Mouse (Mus musculus): ENCODE measurements at regions not wholly inside any gene's neighbourhood (a gene's known extent, or its start where the extent isn't known, plus 50 kb on each side); places are given as distances from the start of the nearest gene placed in this dataset.
A peak's percentile ranks its signal among the peaks of the same experiment; 100 is the strongest.

DNA sequence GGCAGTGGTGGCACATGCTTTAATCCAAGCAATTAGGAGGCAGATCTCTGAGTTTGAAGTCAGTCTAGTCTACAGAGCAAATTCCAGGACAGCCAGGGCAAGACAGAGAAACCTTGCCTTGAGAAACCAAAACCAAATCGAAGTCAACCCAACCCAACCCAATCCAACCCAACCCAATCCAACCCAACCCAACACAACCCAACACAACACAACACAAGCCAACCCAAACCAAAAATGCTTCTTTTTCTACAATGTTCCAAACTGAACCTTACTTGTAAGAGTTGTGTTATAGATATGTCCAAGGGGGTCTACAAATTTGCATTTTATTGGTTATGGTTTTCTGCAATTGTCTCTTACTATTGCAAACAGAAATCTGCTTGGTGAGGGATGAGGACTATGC, 52.8 kb upstream of the Chodl start:
- no peak overlapping the region for H3K9ac ChIP-seq (ENCODE audit: low read length)
- H3K4me2 ChIP-seq (ENCODE audit: low read depth, severe bottlenecking) = no peak overlapping the region
- H3K27ac ChIP-seq (replicated peaks; ENCODE audit: low read depth, low read length) = no peak overlapping the region
- no peaks in the 10 kb centered on the region for H3K4me1 ChIP-seq (ENCODE audit: control insufficient read depth, insufficient read depth, low read length)
- no peaks in the 10 kb centered on the region for H3K36me3 ChIP-seq (ENCODE audit: control insufficient read depth, insufficient read depth, low read length)
- H3K4me3 ChIP-seq (ENCODE audit: low read depth, low read length) = no peak overlapping the region
- 77% methylated on average over 1 of the region's 1 CpGs for WGBS
- DNase-seq (ENCODE audit: low spot score) (no peak), ATAC-seq (ENCODE audit: insufficient number of reproducible peaks, low FRiP score, low TSS enrichment, low read depth) (no peak)
- no peaks in the 10 kb centered on the region for H3K27me3 ChIP-seq (ENCODE audit: control insufficient read depth, insufficient read depth, low read length)
- H3K9me3 ChIP-seq (ENCODE audit: control insufficient read depth, low read length) = no peaks in the 10 kb centered on the region

DNA sequence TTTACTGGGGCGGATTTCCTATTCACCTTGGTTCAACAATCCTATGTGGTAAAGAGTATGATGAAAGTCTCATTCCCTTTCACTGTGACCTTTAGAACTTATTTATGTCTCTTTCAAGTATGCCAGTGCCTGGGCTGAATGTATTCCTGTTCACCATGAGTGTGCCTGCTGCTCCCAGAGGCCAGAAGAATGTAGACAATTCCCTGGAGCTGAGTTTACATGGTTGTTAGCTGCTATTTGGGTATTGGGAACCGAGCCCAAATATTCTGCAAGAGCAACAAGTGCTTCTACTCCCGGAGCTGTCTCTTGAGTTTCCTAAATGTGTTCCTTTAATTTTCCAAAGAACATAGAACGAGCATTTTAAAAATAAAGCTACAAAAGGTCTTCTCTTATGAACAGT, 71.7 kb upstream of the Chodl start:
- Histone ChIP-seq H3K4me2 (ENCODE audit: low read depth, severe bottlenecking) (no peak overlapping the region), H3K9ac (ENCODE audit: low read length) (no peak overlapping the region), H3K27me3 (ENCODE audit: control insufficient read depth, insufficient read depth, low read length) (no peaks in the 10 kb centered on the region), H3K9me3 (ENCODE audit: control insufficient read depth, low read length) (no peaks in the 10 kb centered on the region), H3K36me3 (ENCODE audit: control insufficient read depth, insufficient read depth, low read length) (no peaks in the 10 kb centered on the region), H3K4me3 (ENCODE audit: low read depth, low read length) (no peak overlapping the region), H3K27ac (replicated peaks; ENCODE audit: low read depth, low read length) (no peak overlapping the region), H3K4me1 (ENCODE audit: control insufficient read depth, insufficient read depth, low read length) (no peaks in the 10 kb centered on the region)
- DNase-seq (ENCODE audit: low spot score) (no peak), ATAC-seq (ENCODE audit: insufficient number of reproducible peaks, low FRiP score, low TSS enrichment, low read depth) (no peak)
- 86% methylated on average over 4 of the region's 4 CpGs for WGBS

DNA sequence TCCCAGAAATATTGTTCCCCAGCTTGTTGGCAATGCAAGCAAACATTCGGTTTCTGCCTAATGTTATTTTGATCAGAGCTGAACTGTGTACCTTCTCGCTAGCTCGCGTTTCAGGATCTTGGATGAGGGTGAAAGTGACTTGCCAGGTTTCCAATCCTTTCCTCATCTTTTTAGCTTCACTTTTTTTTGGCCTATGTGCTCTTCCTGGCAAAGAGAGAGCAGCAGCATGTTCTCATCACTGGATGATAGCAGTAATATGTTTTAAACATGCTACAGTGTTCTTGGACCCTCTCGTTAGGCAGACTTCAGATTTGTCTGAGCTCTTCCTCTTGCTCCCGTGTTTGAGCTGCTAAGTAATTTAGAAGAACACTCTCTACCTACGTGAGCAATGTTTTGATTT, 99.8 kb upstream of the Chodl start:
- Histone ChIP-seq H3K9ac (ENCODE audit: low read length) (no peak overlapping the region), H3K4me3 (ENCODE audit: low read depth, low read length) (no peak overlapping the region), H3K27ac (replicated peaks; ENCODE audit: low read depth, low read length) (no peak overlapping the region), H3K36me3 (ENCODE audit: control insufficient read depth, insufficient read depth, low read length) (no peaks in the 10 kb centered on the region), H3K9me3 (ENCODE audit: control insufficient read depth, low read length) (no peaks in the 10 kb centered on the region), H3K4me2 (ENCODE audit: low read depth, severe bottlenecking) (no peak overlapping the region), H3K27me3 (ENCODE audit: control insufficient read depth, insufficient read depth, low read length) (no peaks in the 10 kb centered on the region), H3K4me1 (ENCODE audit: control insufficient read depth, insufficient read depth, low read length) (no peaks in the 10 kb centered on the region)
- no peak for DNase-seq (ENCODE audit: low spot score)
- 81% methylated on average over 7 of the region's 7 CpGs for WGBS
- no peak for ATAC-seq (ENCODE audit: insufficient number of reproducible peaks, low FRiP score, low TSS enrichment, low read depth)

- H3K9me3 ChIP-seq (ENCODE audit: control insufficient read depth, low read length) = no peaks in the 10 kb centered on the region
- DNase-seq (ENCODE audit: low spot score) = no peak
- H3K4me3 ChIP-seq (ENCODE audit: low read depth, low read length) = no peak overlapping the region
- ATAC-seq (ENCODE audit: insufficient number of reproducible peaks, low FRiP score, low TSS enrichment, low read depth) = no peak
- H3K9ac ChIP-seq (ENCODE audit: low read length) = no peak overlapping the region
- WGBS = 46% methylated on average over 3 of the region's 3 CpGs
- no peaks in the 10 kb centered on the region for H3K36me3 ChIP-seq (ENCODE audit: control insufficient read depth, insufficient read depth, low read length)
- no peak overlapping the region for H3K27ac ChIP-seq (replicated peaks; ENCODE audit: low read depth, low read length)
- no peaks in the 10 kb centered on the region for H3K27me3 ChIP-seq (ENCODE audit: control insufficient read depth, insufficient read depth, low read length)
- H3K4me2 ChIP-seq (ENCODE audit: low read depth, severe bottlenecking) = no peak overlapping the region
- no peaks in the 10 kb centered on the region for H3K4me1 ChIP-seq (ENCODE audit: control insufficient read depth, insufficient read depth, low read length)
Observed at GRCm38 (mm10) chr16:78827739-78828138, 103.0 kb upstream of the Chodl start.

DNA sequence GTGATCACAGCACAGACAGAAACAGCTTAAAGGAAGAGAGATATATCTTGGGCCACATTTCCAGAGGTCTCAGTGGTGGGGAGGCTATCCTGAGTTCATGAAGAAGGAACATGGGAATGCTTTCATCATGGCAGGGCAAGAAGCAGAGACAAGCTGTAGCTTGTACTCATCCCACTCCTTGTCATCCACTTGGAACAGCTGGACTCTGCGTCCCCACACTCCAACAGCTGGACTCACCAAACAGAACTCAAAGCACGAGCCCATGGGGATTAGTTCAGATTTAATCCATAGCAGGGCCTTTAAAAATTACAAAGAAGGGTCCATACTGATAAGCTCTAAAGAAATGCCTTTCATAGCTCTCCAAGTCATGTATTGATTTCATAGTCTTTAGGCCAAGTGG, 140.7 kb upstream of the Chodl start:
- Histone ChIP-seq H3K36me3 (ENCODE audit: control insufficient read depth, insufficient read depth, low read length) (no peaks in the 10 kb centered on the region), H3K9me3 (ENCODE audit: control insufficient read depth, low read length) (no peaks in the 10 kb centered on the region), H3K4me2 (ENCODE audit: low read depth, severe bottlenecking) (no peak overlapping the region), H3K27me3 (ENCODE audit: control insufficient read depth, insufficient read depth, low read length) (no peaks in the 10 kb centered on the region), H3K4me3 (ENCODE audit: low read depth, low read length) (no peak overlapping the region), H3K27ac (replicated peaks; ENCODE audit: low read depth, low read length) (no peak overlapping the region), H3K9ac (ENCODE audit: low read length) (no peak overlapping the region), H3K4me1 (ENCODE audit: control insufficient read depth, insufficient read depth, low read length) (no peaks in the 10 kb centered on the region)
- ATAC-seq (ENCODE audit: insufficient number of reproducible peaks, low FRiP score, low TSS enrichment, low read depth) (no peak), DNase-seq (ENCODE audit: low spot score) (no peak)
- WGBS = 76% methylated on average over 2 of the region's 2 CpGs

GRCm38 (mm10) chr16:78759226-78759625, 171.5 kb upstream of the Chodl start:
- Histone ChIP-seq H3K27me3 (ENCODE audit: control insufficient read depth, insufficient read depth, low read length) (no peaks in the 10 kb centered on the region), H3K9me3 (ENCODE audit: control insufficient read depth, low read length) (no peaks in the 10 kb centered on the region), H3K36me3 (ENCODE audit: control insufficient read depth, insufficient read depth, low read length) (no peaks in the 10 kb centered on the region), H3K4me1 (ENCODE audit: control insufficient read depth, insufficient read depth, low read length) (no peaks in the 10 kb centered on the region), H3K4me2 (ENCODE audit: low read depth, severe bottlenecking) (no peak overlapping the region), H3K9ac (ENCODE audit: low read length) (no peak overlapping the region), H3K27ac (replicated peaks; ENCODE audit: low read depth, low read length) (no peak overlapping the region), H3K4me3 (ENCODE audit: low read depth, low read length) (no peak overlapping the region)
- ATAC-seq (ENCODE audit: insufficient number of reproducible peaks, low FRiP score, low TSS enrichment, low read depth) (no peak), DNase-seq (ENCODE audit: low spot score) (no peak)

- H3K4me2 ChIP-seq (ENCODE audit: low read depth, severe bottlenecking) = no peak overlapping the region
- WGBS = 86% methylated on average over 4 of the region's 4 CpGs
Observed at GRCm38 (mm10) chr16:78737902-78738301, 161.4 kb upstream of the D16Ertd472e start.

DNA sequence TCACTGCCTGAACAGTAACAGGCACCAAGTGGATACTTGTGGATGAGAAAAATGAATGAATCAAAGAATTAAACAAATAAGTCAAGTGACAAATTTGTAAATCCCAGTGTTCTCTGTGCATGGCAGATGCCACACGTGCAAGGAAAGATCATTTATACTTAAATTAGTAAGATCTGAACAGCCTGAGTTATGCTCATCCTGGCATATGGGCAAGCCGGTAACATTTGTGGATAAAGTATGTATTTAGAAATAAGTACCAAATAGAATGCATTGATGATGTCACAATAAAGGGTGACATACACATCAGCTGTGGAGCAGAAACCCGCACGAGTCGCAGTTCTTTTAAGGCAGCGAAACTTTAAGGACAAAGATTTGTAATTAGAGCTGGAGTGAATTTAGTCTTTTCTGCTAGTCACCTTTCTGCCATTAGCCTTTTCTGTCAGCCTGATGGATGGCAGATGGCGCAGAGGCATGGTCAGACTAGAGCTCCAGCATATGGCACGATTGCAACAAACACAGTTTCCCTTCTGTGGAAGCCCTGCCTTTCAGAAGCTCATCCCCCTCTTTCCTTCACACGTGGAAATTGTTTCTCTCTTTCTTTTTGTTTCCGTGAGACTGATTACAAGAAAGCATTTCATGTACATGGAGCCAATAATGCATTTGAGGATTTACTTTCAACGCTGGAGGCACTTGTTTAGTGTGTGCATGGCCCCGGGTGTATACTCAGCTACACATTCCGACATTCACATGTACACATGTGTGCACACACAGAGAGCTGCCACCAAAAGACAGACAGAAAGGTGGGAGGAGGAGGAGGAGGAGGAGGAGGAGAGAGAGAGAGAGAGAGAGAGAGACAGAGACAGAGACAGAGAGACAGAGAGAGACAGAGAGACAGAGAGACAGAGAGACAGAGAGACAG, 154.3 kb upstream of the D16Ertd472e start:
- Histone ChIP-seq H3K9me3 (ENCODE audit: control insufficient read depth, low read length) (no peaks in the 10 kb centered on the region), H3K4me2 (ENCODE audit: low read depth, severe bottlenecking) (no peak overlapping the region), H3K27me3 (ENCODE audit: control insufficient read depth, insufficient read depth, low read length) (no peaks in the 10 kb centered on the region), H3K4me1 (ENCODE audit: control insufficient read depth, insufficient read depth, low read length) (no peaks in the 10 kb centered on the region), H3K27ac (replicated peaks; ENCODE audit: low read depth, low read length) (no peak overlapping the region), H3K9ac (ENCODE audit: low read length) (no peak overlapping the region), H3K4me3 (ENCODE audit: low read depth, low read length) (no peak overlapping the region), H3K36me3 (ENCODE audit: control insufficient read depth, insufficient read depth, low read length) (no peaks in the 10 kb centered on the region)
- ATAC-seq (ENCODE audit: insufficient number of reproducible peaks, low FRiP score, low TSS enrichment, low read depth) (peak; percentile 47; the same call in 1 of the 2 replicates), DNase-seq (ENCODE audit: low spot score) (peak; percentile 44)
- 60% methylated on average over 13 of the region's 13 CpGs for WGBS

More at GRCm38 (mm10) chr16:78737902-78738301, 161.4 kb upstream of the D16Ertd472e start:
- ATAC-seq (ENCODE audit: insufficient number of reproducible peaks, low FRiP score, low TSS enrichment, low read depth) (no peak), DNase-seq (ENCODE audit: low spot score) (no peak)
- Histone ChIP-seq H3K9me3 (ENCODE audit: control insufficient read depth, low read length) (no peaks in the 10 kb centered on the region), H3K27ac (replicated peaks; ENCODE audit: low read depth, low read length) (no peak overlapping the region), H3K4me1 (ENCODE audit: control insufficient read depth, insufficient read depth, low read length) (no peaks in the 10 kb centered on the region), H3K9ac (ENCODE audit: low read length) (no peak overlapping the region), H3K27me3 (ENCODE audit: control insufficient read depth, insufficient read depth, low read length) (no peaks in the 10 kb centered on the region), H3K36me3 (ENCODE audit: control insufficient read depth, insufficient read depth, low read length) (no peaks in the 10 kb centered on the region), H3K4me3 (ENCODE audit: low read depth, low read length) (no peak overlapping the region)

DNA sequence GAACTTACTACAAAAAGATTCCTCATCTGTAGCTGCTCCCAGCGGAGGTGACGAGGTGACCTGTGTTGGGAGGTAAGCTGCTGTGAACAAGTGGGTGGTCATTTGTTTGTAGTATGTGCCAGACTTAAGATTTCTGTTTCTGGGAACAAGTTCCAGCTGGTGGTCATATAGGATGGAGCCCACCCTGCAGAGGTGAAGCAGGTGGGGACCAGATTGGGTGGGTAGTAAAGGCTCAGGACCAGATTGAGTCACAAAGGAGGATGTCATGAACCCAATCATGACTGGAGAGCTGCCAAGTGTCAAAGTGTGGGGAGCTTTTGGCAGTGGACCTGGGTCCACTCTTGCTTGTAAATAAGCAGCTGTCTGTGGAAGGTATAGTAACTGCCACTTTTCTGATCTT, 149.0 kb upstream of the D16Ertd472e start:
- Histone ChIP-seq H3K4me1 (ENCODE audit: control insufficient read depth, insufficient read depth, low read length) (no peaks in the 10 kb centered on the region), H3K9me3 (ENCODE audit: control insufficient read depth, low read length) (no peaks in the 10 kb centered on the region), H3K27ac (replicated peaks; ENCODE audit: low read depth, low read length) (no peak overlapping the region), H3K9ac (ENCODE audit: low read length) (no peak overlapping the region), H3K27me3 (ENCODE audit: control insufficient read depth, insufficient read depth, low read length) (no peaks in the 10 kb centered on the region), H3K36me3 (ENCODE audit: control insufficient read depth, insufficient read depth, low read length) (no peaks in the 10 kb centered on the region), H3K4me3 (ENCODE audit: low read depth, low read length) (no peak overlapping the region), H3K4me2 (ENCODE audit: low read depth, severe bottlenecking) (no peak overlapping the region)
- WGBS = 75% methylated on average over 2 of the region's 2 CpGs
- DNase-seq (ENCODE audit: low spot score) (no peak), ATAC-seq (ENCODE audit: insufficient number of reproducible peaks, low FRiP score, low TSS enrichment, low read depth) (peak; percentile 26; the same call in 1 of the 2 replicates)
